Mouse (Mus musculus) spleen, adult 2 months (tissue): Measurements from ENCODE around the gene Spata46. TPM values are rescaled to one million over a fixed set of nuclear protein-coding genes. Genes with fewer than 3 reads are reported as not detected.

ENCODE experiments used
- DNase-seq, 2 experiments: peaks; one replicate each; pipeline versions ENCODE4 v3.0.0 to v3.0.0-alpha.2; 2012 to 2021; ENCODE audit warnings: low spot score in 2 of 2, low read depth in 1 of 2
- H3K27ac ChIP-seq: fragments of 200-500 bp; 2 replicates; pipeline ENCODE4 v1.5.1; 2012; ENCODE audit warnings: low read length, inconsistent platforms; ENCODE audit not compliant: insufficient read depth
- H3K27me3 ChIP-seq: fragments of 200-500 bp; 2 replicates; pipeline ENCODE4 v1.6.1; 2012; ENCODE audit warnings: mild to moderate bottlenecking, moderate library complexity, low read length, inconsistent platforms; ENCODE audit not compliant: control insufficient read depth, insufficient read depth
- H3K36me3 ChIP-seq: fragments of 200-500 bp; 2 replicates; pipeline ENCODE4 v1.6.1; 2012; ENCODE audit warnings: mild to moderate bottlenecking, low read length, inconsistent platforms; ENCODE audit not compliant: control insufficient read depth, insufficient read depth
- H3K4me1 ChIP-seq: fragments of 200-500 bp; 2 replicates; pipeline ENCODE4 v1.6.1; 2011; ENCODE audit warnings: inconsistent platforms; ENCODE audit not compliant: control insufficient read depth, insufficient read depth, insufficient read length
- H3K4me3 ChIP-seq: fragments of 200-500 bp; 2 replicates; pipeline ENCODE4 v1.5.1; 2011; ENCODE audit warnings: mild to moderate bottlenecking, inconsistent platforms; ENCODE audit not compliant: insufficient read depth, insufficient read length; ENCODE audit errors: extremely low read depth
- CTCF ChIP-seq: fragments of 200-500 bp; IDR thresholded peaks from 2 replicates; pipeline ENCODE4 v1.5.1; 2011; ENCODE audit warnings: mild to moderate bottlenecking, inconsistent platforms; ENCODE audit not compliant: insufficient read depth, insufficient read length, insufficient replicate concordance; ENCODE audit errors: extremely low read depth
- POLR2A ChIP-seq: fragments of 200-500 bp; IDR thresholded peaks from 2 replicates; pipeline ENCODE4 v1.6.1; 2011; ENCODE audit warnings: low read depth, low read length, inconsistent platforms
- WGBS: fragments of 180-500 bp; shearing (Covaris S2); methylation state at CpG from one replicate; pipeline ENCODE4 v1.1.7; 2018; 5-methylcytosine and 5-hydroxymethylcytosine counted together
- polyA plus RNA-seq: library from polyadenylated mRNA; depleted of rRNA; stranded (reverse); fragments of >200 nt; gene quantifications from 2 replicates; pipeline ENCODE4 v1.2.3, GENCODE M21; 2012; rRNA removed

Spata46 gene
- polyA plus RNA-seq, result not detected in 2 replicates

- Histone ChIP-seq H3K4me3 (no peak within 1 kb of the TSS), H3K36me3 (no peaks in the 10 kb centered on the region), H3K27ac (no peak within 1 kb of the TSS), H3K4me1 (no peaks in the 10 kb centered on the region), H3K27me3 (no peaks in the 10 kb centered on the region)
- no peak for TF ChIP-seq POLR2A
- TF ChIP-seq CTCF, result no peak
- DNase-seq, result no peak
- 88% methylated on average over 4 of the region's 4 CpGs for WGBS
Observed at GRCm38 (mm10) chr1:170308503-170308902, at the start of gene Spata46. TSS of gene Spata46 (plus strand) at chr1:170308803.

- WGBS, result 70% methylated on average over 6 of the region's 6 CpGs
- TF ChIP-seq POLR2A (no peak), CTCF (no peak)
- H3K27me3 ChIP-seq, result no peaks in the 10 kb centered on the region; the same call in 1 of the 2 replicates
- H3K27ac ChIP-seq, result no peak overlapping the region
- DNase-seq, result no peak
- no peaks in the 10 kb centered on the region for H3K36me3 ChIP-seq
- H3K4me1 ChIP-seq, result no peaks in the 10 kb centered on the region
- no peak overlapping the region for H3K4me3 ChIP-seq
Observed at GRCm38 (mm10) chr1:170270281-170270680, 38.3 kb upstream of the Spata46 start.

GRCm38 (mm10) chr1:170270696-170271095, 37.9 kb upstream of the Spata46 start:
- no peaks in the 10 kb centered on the region for H3K4me1 ChIP-seq
- H3K27ac ChIP-seq, result no peak overlapping the region
- no peak overlapping the region for H3K4me3 ChIP-seq
- DNase-seq, result no peak
- TF ChIP-seq CTCF, result no peak
- TF ChIP-seq POLR2A, result no peak
- no peaks in the 10 kb centered on the region for H3K36me3 ChIP-seq
- H3K27me3 ChIP-seq, result no peaks in the 10 kb centered on the region; the same call in 1 of the 2 replicates
- WGBS, result 38% methylated on average over 4 of the region's 4 CpGs

GRCm38 (mm10) chr1:170273252-170273651, 35.4 kb upstream of the Spata46 start:
- no peaks in the 10 kb centered on the region for H3K4me1 ChIP-seq
- H3K4me3 ChIP-seq, result no peak overlapping the region
- no peaks in the 10 kb centered on the region for H3K27me3 ChIP-seq
- H3K36me3 ChIP-seq, result no peaks in the 10 kb centered on the region
- no peak for DNase-seq
- TF ChIP-seq CTCF, result no peak
- no peak for TF ChIP-seq POLR2A
- H3K27ac ChIP-seq, result no peak overlapping the region

- H3K27me3 ChIP-seq, result no peaks in the 10 kb centered on the region
- no peak within 1 kb of the TSS for H3K4me3 ChIP-seq
- H3K27ac ChIP-seq, result peak within 1 kb of the TSS; percentile 29; the same call in 1 of the 2 replicates
- H3K4me1 ChIP-seq, result no peaks in the 10 kb centered on the region
- TF ChIP-seq CTCF, result no peak
- TF ChIP-seq POLR2A, result no peak
- DNase-seq, result no peak
- WGBS, result 17% methylated on average over 3 of the region's 3 CpGs
- no peaks in the 10 kb centered on the region for H3K36me3 ChIP-seq
Observed at GRCm38 (mm10) chr1:170277016-170277415, 31.6 kb upstream of the Spata46 start, which contains the start of gene Sh2d1b1. TSS of gene Sh2d1b1 (plus strand) at chr1:170277320.

- DNase-seq, result no peak
- no peaks in the 10 kb centered on the region for H3K36me3 ChIP-seq
- H3K4me3 ChIP-seq, result no peak overlapping the region
- no peaks in the 10 kb centered on the region for H3K4me1 ChIP-seq
- H3K27ac ChIP-seq, result peak overlapping the region; percentile 54
- no peak for TF ChIP-seq POLR2A
- no peak for TF ChIP-seq CTCF
- no peaks in the 10 kb centered on the region for H3K27me3 ChIP-seq
- 23% methylated on average over 4 of the region's 4 CpGs for WGBS
Observed at GRCm38 (mm10) chr1:170282415-170283129, 26.0 kb upstream of the Spata46 start.
